In the genomic region with DNA sequence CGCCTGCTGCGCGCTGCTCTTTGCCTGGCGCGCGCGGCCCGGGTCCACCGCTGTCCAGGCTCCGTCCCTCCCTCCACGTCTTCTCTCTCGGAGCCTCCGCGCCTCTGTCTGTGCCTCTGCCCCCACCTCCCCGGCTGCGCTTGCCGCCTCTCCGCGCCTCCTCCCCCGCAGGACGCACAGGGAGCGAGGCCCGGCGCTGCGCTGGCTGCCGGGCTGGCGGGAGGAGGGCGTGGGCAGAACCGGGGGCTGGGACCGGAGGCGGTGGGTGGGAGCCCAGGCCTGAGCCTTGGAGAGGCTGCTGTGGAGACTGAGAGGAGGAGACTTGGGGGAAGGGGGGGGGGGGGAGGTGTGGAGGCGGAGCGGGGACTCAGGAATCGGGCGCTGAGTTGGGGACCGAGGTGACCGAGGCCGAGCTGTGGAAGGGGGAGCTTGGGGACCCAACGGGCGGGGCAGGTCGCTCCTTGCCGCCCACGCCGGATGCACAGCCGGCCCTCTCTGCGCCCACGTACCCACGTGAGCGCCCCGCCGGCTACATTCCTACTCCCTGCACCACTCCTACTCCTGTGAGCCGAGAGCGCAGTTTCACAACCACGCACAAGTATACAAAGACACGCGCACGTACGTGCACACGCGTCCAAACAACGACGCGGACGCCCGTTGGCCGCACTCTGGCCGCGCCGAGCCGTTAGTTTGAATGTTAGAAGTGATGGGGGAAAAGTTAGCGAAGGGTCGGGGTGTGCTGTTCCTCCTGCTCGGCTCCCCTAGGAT, we compare ENCODE assay signal across 8 mouse cellular contexts. TPM values are rescaled to one million over a fixed set of nuclear protein-coding genes. Genes with fewer than 3 reads are reported as not detected.
DNase-seq lines count a peak whose midpoint lies in the region; ATAC-seq and TF ChIP-seq lines count a peak whose summit lies in the region.

A gene (plus strand): TSS at position 401 of the 768 bp plus-strand sequence.

- TF ChIP-seq CTCF in brain, embryonic 14.5 days (IDR thresholded peaks at IDR 0.05; ENCODE audit: borderline replicate concordance, extremely low read depth, insufficient read depth, insufficient read length) = no peak
- TF ChIP-seq CTCF in liver, postnatal 0 days (IDR thresholded peaks at IDR 0.05; ENCODE audit: low read depth) = no peak

- peak within 1 kb of the TSS; percentile 75; the same call in 1 of the 2 replicates for H3K27ac ChIP-seq in forebrain, embryonic 11.5 days (ENCODE audit: low read depth, low read length)
- peak within 1 kb of the TSS; percentile 99 for H3K27ac ChIP-seq in heart, embryonic 16.5 days (ENCODE audit: low read length)
- H3K27ac ChIP-seq in liver, postnatal 0 days (ENCODE audit: low read depth) = peak within 1 kb of the TSS; percentile 95
- H3K27ac ChIP-seq in neural tube, embryonic 12.5 days = peak within 1 kb of the TSS; percentile 15; the same call in 1 of the 2 replicates

- peak; percentile 60 for ATAC-seq in forebrain, embryonic 11.5 days (replicated peaks; ENCODE audit: low FRiP score)
- ATAC-seq in heart, embryonic 16.5 days (replicated peaks; ENCODE audit: extremely low read depth, insufficient read depth, low FRiP score) = peak; percentile 62
- peak; percentile 74 for ATAC-seq in liver, postnatal 0 days
- ATAC-seq in neural tube, embryonic 12.5 days (ENCODE audit: low FRiP score, low read depth) = peak; percentile 29; the same call in 1 of the 2 replicates

- peak within 1 kb of the TSS; percentile 95 for H3K4me2 ChIP-seq in forebrain, embryonic 11.5 days (ENCODE audit: low read depth, low read length, severe bottlenecking)
- H3K4me2 ChIP-seq in heart, embryonic 16.5 days (ENCODE audit: low read depth, low read length) = peak within 1 kb of the TSS; percentile 90
- peak within 1 kb of the TSS; percentile 90 for H3K4me2 ChIP-seq in liver, postnatal 0 days (ENCODE audit: low read depth, low read length)
- H3K4me2 ChIP-seq in neural tube, embryonic 12.5 days (replicated peaks) = peak within 1 kb of the TSS; percentile 82

- no peaks in the 10 kb centered on the region for H3K9me3 ChIP-seq in forebrain, embryonic 11.5 days (ENCODE audit: control insufficient read depth, low read length)
- H3K9me3 ChIP-seq in heart, embryonic 16.5 days (replicated peaks; ENCODE audit: control insufficient read depth, low read length) = no peaks in the 10 kb centered on the region
- H3K9me3 ChIP-seq in liver, postnatal 0 days (ENCODE audit: low read length) = no peaks in the 10 kb centered on the region
- no peaks in the 10 kb centered on the region for H3K9me3 ChIP-seq in neural tube, embryonic 12.5 days

- DNase-seq in CD8-positive naive resting alpha-beta T cell, adult 2 months (ENCODE audit: low read depth in 2 of 2, low spot score in 2 of 2) = peak; percentile 45 to 47
- peak; percentile 70 for DNase-seq in brain, embryonic 14.5 days (ENCODE audit: low read depth)
- peak; percentile 83 for DNase-seq in forebrain, embryonic 11.5 days (ENCODE audit: low spot score)
- peak; percentile 93 for DNase-seq in kidney, postnatal 14 days
- DNase-seq in liver, postnatal 0 days = peak; percentile 78
- DNase-seq in telencephalon, adult 2 months (ENCODE audit: low read depth, low spot score) = peak; percentile 68

- TF ChIP-seq POLR2A in brain, embryonic 14.5 days (IDR thresholded peaks at IDR 0.05; ENCODE audit: borderline replicate concordance, extremely low read depth, insufficient read depth, insufficient read length, poor library complexity, severe bottlenecking) = 0 out of 2 replicates have a peak, but pooled peaks have one; percentile 10

- H3K27me3 ChIP-seq in forebrain, embryonic 11.5 days (ENCODE audit: control insufficient read depth, insufficient read depth, low read length) = peaks cover 63% of the 10 kb centered on the region
- H3K27me3 ChIP-seq in heart, embryonic 16.5 days (ENCODE audit: control insufficient read depth, insufficient read depth, low read length) = no peaks in the 10 kb centered on the region
- peaks cover 28% of the 10 kb centered on the region for H3K27me3 ChIP-seq in liver, postnatal 0 days (ENCODE audit: insufficient read depth, low read length)
- H3K27me3 ChIP-seq in neural tube, embryonic 12.5 days (replicated peaks) = peaks cover 72% of the 10 kb centered on the region

- peaks cover 31% of the 10 kb centered on the region for H3K4me1 ChIP-seq in forebrain, embryonic 11.5 days (replicated peaks; ENCODE audit: control insufficient read depth, insufficient read depth, low read length)
- H3K4me1 ChIP-seq in heart, embryonic 16.5 days (ENCODE audit: control insufficient read depth, insufficient read depth, low read length) = peaks cover 58% of the 10 kb centered on the region
- peaks cover 43% of the 10 kb centered on the region for H3K4me1 ChIP-seq in liver, postnatal 0 days (ENCODE audit: insufficient read depth)
- peaks cover 53% of the 10 kb centered on the region for H3K4me1 ChIP-seq in neural tube, embryonic 12.5 days

- no peaks in the 10 kb centered on the region for H3K36me3 ChIP-seq in forebrain, embryonic 11.5 days (ENCODE audit: control insufficient read depth, insufficient read depth, low read length)
- H3K36me3 ChIP-seq in heart, embryonic 16.5 days (ENCODE audit: control insufficient read depth, insufficient read depth) = peaks cover 5% of the 10 kb centered on the region; the same call in 1 of the 2 replicates
- H3K36me3 ChIP-seq in liver, postnatal 0 days (replicated peaks; ENCODE audit: insufficient read depth, low read length) = peaks cover 12% of the 10 kb centered on the region; the same call in 1 of the 2 replicates
- no peaks in the 10 kb centered on the region for H3K36me3 ChIP-seq in neural tube, embryonic 12.5 days

- no peak for TF ChIP-seq EP300 in liver, postnatal 0 days (IDR thresholded peaks at IDR 0.05; ENCODE audit: low read depth)

- under 1% methylated on average over 58 of the region's 73 CpGs for WGBS in forebrain, embryonic 11.5 days
- under 1% methylated on average over 73 of the region's 73 CpGs for WGBS in heart, embryonic 16.5 days
- WGBS in liver, postnatal 0 days (ENCODE audit: insufficient replicate concordance) = under 1% methylated on average over 69 of the region's 73 CpGs
- WGBS in neural tube, embryonic 12.5 days = under 1% methylated on average over 67 of the region's 73 CpGs

- H3K4me3 ChIP-seq in forebrain, embryonic 11.5 days (ENCODE audit: low read depth, low read length) = peak within 1 kb of the TSS; percentile 54
- H3K4me3 ChIP-seq in heart, embryonic 16.5 days (ENCODE audit: low read length) = peak within 1 kb of the TSS; percentile 82
- peak within 1 kb of the TSS; percentile 61 for H3K4me3 ChIP-seq in liver, postnatal 0 days (ENCODE audit: low read depth, low read length)
- H3K4me3 ChIP-seq in neural tube, embryonic 12.5 days = peak within 1 kb of the TSS; percentile 53

- H3K9ac ChIP-seq in forebrain, embryonic 11.5 days (ENCODE audit: low read length) = peak within 1 kb of the TSS; percentile 61
- H3K9ac ChIP-seq in heart, embryonic 16.5 days (ENCODE audit: low read length) = peak within 1 kb of the TSS; percentile 93
- peak within 1 kb of the TSS; percentile 72 for H3K9ac ChIP-seq in liver, postnatal 0 days (replicated peaks)
- peak within 1 kb of the TSS; percentile 60 for H3K9ac ChIP-seq in neural tube, embryonic 12.5 days

RNA-seq across cellular contexts. Expression of the gene that starts here (rescaled TPM):
- 6.4 and 10.7 TPM in 2 replicates for polyA plus RNA-seq in brain, embryonic 14.5 days (2012; rRNA removed)
- polyA plus RNA-seq in forebrain, embryonic 11.5 days (2014; fragmentation: Nextera tagmentation; extraction: Ambion mirVana) = 12.0 and 12.2 TPM in 2 replicates
- 8.3 and 8.7 TPM in 2 replicates for polyA plus RNA-seq in heart, embryonic 16.5 days (2015; fragmentation: Nextera tagmentation; extraction: Ambion mirVana)
- 5.6 and 6.3 TPM in 2 replicates for polyA plus RNA-seq in liver, postnatal 0 days (2015; fragmentation: Nextera tagmentation; extraction: Ambion mirVana)
- polyA plus RNA-seq in neural tube, embryonic 12.5 days (2016; fragmentation: Nextera tagmentation; extraction: Ambion mirVana) = 7.2 and 8.0 TPM in 2 replicates

Comparison
In these comparisons a context has a peak if more than half of its experiments do, and no peak if none do; other contexts are left out.
1. Peak in every context shown above with its lines: DNase-seq, ATAC-seq, H3K4me3 ChIP-seq and H3K27ac ChIP-seq.
2. H3K27ac ChIP-seq: peak in every context shown above with its lines; median percentile 99 in heart, embryonic 16.5 days; 95 in liver, postnatal 0 days; 75 in forebrain, embryonic 11.5 days; 15 in neural tube, embryonic 12.5 days.